Mouse (Mus musculus) gastrocnemius, postnatal 10 days (tissue): ENCODE measurements around the gene Pdss2. TPM values are rescaled to one million over a fixed set of nuclear protein-coding genes. Genes with fewer than 3 reads are reported as not detected.

Source experiments
- DNase-seq: peaks from one replicate; pipeline ENCODE4 v3.0.0; 2021; ENCODE audit warnings: mixed read lengths
- total RNA-seq, 2 experiments: library from RNA; stranded (reverse); gene quantifications; 2 replicates each; pipeline ENCODE4 v1.2.3; 2021

Gene Pdss2
- total RNA-seq, 2 experiments from 2014 or later: 17.9 to 21.9 TPM

GRCm38 (mm10) chr10:43485751-43486268 is 264.5 kb downstream of the Pdss2 start:
- DNase-seq: no peak

- no peak for DNase-seq
Measured at GRCm38 (mm10) chr10:43487441-43488010, 266.2 kb downstream of the Pdss2 start.

- DNase-seq: no peak
Measured at GRCm38 (mm10) chr10:43488258-43488657, 267.0 kb downstream of the Pdss2 start.

- DNase-seq: no peak
Measured at GRCm38 (mm10) chr10:43489139-43489538, 267.9 kb downstream of the Pdss2 start.

- DNase-seq: no peak
Measured at GRCm38 (mm10) chr10:43489550-43489949, 268.3 kb downstream of the Pdss2 start.

GRCm38 (mm10) chr10:43490034-43490433 is 268.7 kb downstream of the Pdss2 start:
- DNase-seq: no peak

- DNase-seq: no peak
Measured at GRCm38 (mm10) chr10:43490846-43491245, 269.6 kb downstream of the Pdss2 start.

- no peak for DNase-seq
Measured at GRCm38 (mm10) chr10:43502599-43502998, 281.3 kb downstream of the Pdss2 start.

- no peak for DNase-seq
Measured at GRCm38 (mm10) chr10:43504291-43504690, 283.0 kb downstream of the Pdss2 start.

GRCm38 (mm10) chr10:43507051-43507450 is 285.8 kb downstream of the Pdss2 start:
- no peak for DNase-seq

GRCm38 (mm10) chr10:43509228-43509627 is 287.9 kb downstream of the Pdss2 start:
- no peak for DNase-seq

- DNase-seq: no peak
Measured at GRCm38 (mm10) chr10:43512976-43513375, 291.7 kb downstream of the Pdss2 start.

Other genes with a start within 250 kb of the Pdss2 start
- 10 to 100 TPM; 21.6 to 28.6 TPM for gene Sobp, start 47.0 kb upstream of the Pdss2 start, total RNA-seq
- 1 to 10 TPM; 2.5 to 2.6 TPM for gene 9030612E09Rik, start 46.8 kb upstream of the Pdss2 start, total RNA-seq